In the genomic region with DNA sequence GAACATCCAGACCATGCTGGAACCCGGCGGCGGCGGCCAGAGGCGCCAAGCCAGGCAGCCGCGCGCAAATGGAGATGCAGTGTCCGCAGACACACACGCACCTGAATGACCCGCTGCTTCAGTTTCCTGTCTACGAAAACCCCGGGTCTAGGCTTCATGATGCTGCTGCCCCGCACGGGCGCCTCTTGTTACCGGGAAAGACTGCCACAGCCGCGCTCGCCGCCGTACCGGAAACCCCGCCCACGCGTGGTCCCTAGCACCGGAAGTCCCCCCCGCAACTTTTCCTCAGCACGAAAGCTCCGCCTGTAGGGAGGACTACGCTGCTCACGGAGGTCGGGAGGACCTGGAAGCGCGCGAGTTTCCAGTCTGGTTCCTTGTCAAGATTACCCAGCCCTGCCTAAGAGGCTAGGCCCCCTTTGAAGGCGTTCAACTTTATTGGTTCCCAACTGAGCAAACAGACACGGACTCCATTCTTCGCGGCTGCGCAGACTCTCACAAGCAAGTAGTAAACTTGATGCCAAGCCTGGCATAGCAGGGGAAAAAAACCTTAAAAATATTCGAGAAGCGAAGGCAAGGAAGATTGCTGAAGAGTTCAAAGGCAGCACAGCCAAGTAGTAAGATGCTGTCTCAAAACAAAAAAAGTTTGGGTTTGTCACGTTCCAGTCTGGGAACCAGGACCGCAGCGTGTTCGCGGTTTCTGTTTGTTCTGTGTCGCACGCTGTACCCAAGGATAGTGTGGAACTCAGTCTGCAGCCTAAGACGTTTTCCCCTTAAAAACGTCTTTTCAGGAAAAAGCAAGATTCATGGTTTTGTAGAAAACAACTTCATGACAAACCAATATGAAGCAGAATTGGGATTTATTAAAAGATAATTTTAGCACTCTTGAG, we compare ENCODE assay signal across 7 mouse cellular contexts. TPM values are rescaled to one million over a fixed set of nuclear protein-coding genes. Genes with fewer than 3 reads are reported as not detected.
DNase-seq lines count a peak whose midpoint lies in the region; ATAC-seq and TF ChIP-seq lines count a peak whose summit lies in the region.

Nvl (minus strand) TSS at position 255 of the 887 bp plus-strand sequence.
Cnih4 (plus strand) TSS at position 744 of the 887 bp plus-strand sequence.

- WGBS in embryonic facial prominence, embryonic 10.5 days, result under 1% methylated on average over 52 of the region's 52 CpGs
- WGBS in intestine, postnatal 0 days, result under 1% methylated on average over 52 of the region's 52 CpGs
- WGBS in midbrain, embryonic 12.5 days, result under 1% methylated on average over 52 of the region's 52 CpGs
- under 1% methylated on average over 52 of the region's 52 CpGs for WGBS in small intestine, adult 2 months

- H3K27ac ChIP-seq in embryonic facial prominence, embryonic 10.5 days (replicated peaks), result peak within 1 kb of the TSS; percentile 88
- H3K27ac ChIP-seq in intestine, postnatal 0 days (ENCODE audit: low read depth, low read length), result peak within 1 kb of the TSS; percentile 90
- H3K27ac ChIP-seq in midbrain, embryonic 12.5 days (replicated peaks), result peak within 1 kb of the TSS; percentile 75
- H3K27ac ChIP-seq in small intestine, adult 2 months (ENCODE audit: insufficient read depth, low read depth, low read length), result peak within 1 kb of the TSS; percentile 83

- peak; percentile 95 for DNase-seq in adrenal gland, postnatal 10 days
- DNase-seq in embryonic facial prominence, embryonic 10.5 days (ENCODE audit: low spot score), result peak; percentile 96
- DNase-seq in gonadal fat pad, adult 2 months (ENCODE audit: low read depth), result peak; percentile 76
- DNase-seq in left cerebral cortex, postnatal 4 days, result peak; percentile 93

- TF ChIP-seq POLR2A in small intestine, adult 2 months (IDR thresholded peaks at IDR 0.05; ENCODE audit: low read depth, low read length), result no peak

- H3K9me3 ChIP-seq in embryonic facial prominence, embryonic 10.5 days, result no peaks in the 10 kb centered on the region
- H3K9me3 ChIP-seq in intestine, postnatal 0 days (ENCODE audit: control insufficient read depth), result no peaks in the 10 kb centered on the region
- no peaks in the 10 kb centered on the region for H3K9me3 ChIP-seq in midbrain, embryonic 12.5 days

- H3K27me3 ChIP-seq in embryonic facial prominence, embryonic 10.5 days (replicated peaks; ENCODE audit: low read depth, poor library complexity, severe bottlenecking), result no peaks in the 10 kb centered on the region
- no peaks in the 10 kb centered on the region for H3K27me3 ChIP-seq in intestine, postnatal 0 days (replicated peaks; ENCODE audit: control insufficient read depth, insufficient read depth, low read length)
- H3K27me3 ChIP-seq in midbrain, embryonic 12.5 days, result no peaks in the 10 kb centered on the region
- H3K27me3 ChIP-seq in small intestine, adult 2 months (ENCODE audit: control insufficient read depth, insufficient read depth, low read length), result no peaks in the 10 kb centered on the region

- ATAC-seq in intestine, postnatal 0 days, result peak; percentile 94
- peak; percentile 100 for ATAC-seq in midbrain, embryonic 12.5 days (ENCODE audit: low FRiP score, low read depth)

- TF ChIP-seq CTCF in intestine, postnatal 0 days (IDR thresholded peaks at IDR 0.05; ENCODE audit: low read depth), result peak; percentile 26; the same call in 1 of the 2 replicates
- TF ChIP-seq CTCF in small intestine, adult 2 months (IDR thresholded peaks at IDR 0.05; ENCODE audit: extremely low read depth, insufficient read length, insufficient replicate concordance, low read depth, low read length), result no peak

- H3K9ac ChIP-seq in intestine, postnatal 0 days (ENCODE audit: low read depth, low read length), result peak within 1 kb of the TSS; percentile 64
- peak within 1 kb of the TSS; percentile 73 for H3K9ac ChIP-seq in midbrain, embryonic 12.5 days (replicated peaks)

- peaks cover 30% of the 10 kb centered on the region for H3K36me3 ChIP-seq in embryonic facial prominence, embryonic 10.5 days (replicated peaks)
- H3K36me3 ChIP-seq in intestine, postnatal 0 days (ENCODE audit: control insufficient read depth, insufficient read depth), result peaks cover 12% of the 10 kb centered on the region
- H3K36me3 ChIP-seq in midbrain, embryonic 12.5 days, result peaks cover 18% of the 10 kb centered on the region
- H3K36me3 ChIP-seq in small intestine, adult 2 months (ENCODE audit: control insufficient read depth, insufficient read depth, low read length), result peaks cover 12% of the 10 kb centered on the region

- peaks cover 24% of the 10 kb centered on the region for H3K4me1 ChIP-seq in embryonic facial prominence, embryonic 10.5 days
- 0 out of 2 replicates have a peak, but pooled peaks cover 3% of the 10 kb centered on the region for H3K4me1 ChIP-seq in intestine, postnatal 0 days (replicated peaks; ENCODE audit: control insufficient read depth, insufficient read depth, low read length)
- H3K4me1 ChIP-seq in midbrain, embryonic 12.5 days, result peaks cover 26% of the 10 kb centered on the region
- no peaks in the 10 kb centered on the region; the same call in 1 of the 2 replicates for H3K4me1 ChIP-seq in small intestine, adult 2 months (ENCODE audit: control insufficient read depth, insufficient read depth, insufficient read length, low read length)

- peak within 1 kb of the TSS; percentile 79 for H3K4me3 ChIP-seq in embryonic facial prominence, embryonic 10.5 days
- H3K4me3 ChIP-seq in intestine, postnatal 0 days (ENCODE audit: low read depth, low read length), result peak within 1 kb of the TSS; percentile 88
- H3K4me3 ChIP-seq in midbrain, embryonic 12.5 days, result peak within 1 kb of the TSS; percentile 83
- peak within 1 kb of the TSS; percentile 92 for H3K4me3 ChIP-seq in small intestine, adult 2 months (ENCODE audit: low read depth, low read length)

- H3K4me2 ChIP-seq in intestine, postnatal 0 days (replicated peaks; ENCODE audit: low read depth), result peak within 1 kb of the TSS; percentile 79
- H3K4me2 ChIP-seq in midbrain, embryonic 12.5 days (replicated peaks), result peak within 1 kb of the TSS; percentile 72

- intact Hi-C loops in left cerebral cortex, postnatal 4 days (cut with DNase I), result no loop called here

RNA-seq across cellular contexts. Expression of gene Nvl, which starts in this region (rescaled TPM):
- total RNA-seq in adrenal gland, postnatal 10 days (2021), result 10 to 100 TPM; 14.4 to 20.6 TPM
- 45.2 and 49.5 TPM in 2 replicates for polyA plus RNA-seq in embryonic facial prominence, embryonic 10.5 days (2016; fragmentation: Nextera tagmentation; extraction: Ambion mirVana)
- polyA plus RNA-seq in gonadal fat pad, adult 2 months (2012; rRNA removed), result 9.4 and 13.2 TPM in 2 replicates
- 7.3 and 8.5 TPM in 2 replicates for polyA plus RNA-seq in intestine, postnatal 0 days (2015; fragmentation: Nextera tagmentation; extraction: Ambion mirVana)
- 10 to 100 TPM; 41.0 to 41.1 TPM for total RNA-seq in left cerebral cortex, postnatal 4 days (2021)
- polyA plus RNA-seq in midbrain, embryonic 12.5 days (2016; fragmentation: Nextera tagmentation; extraction: Ambion mirVana), result 43.3 and 46.9 TPM in 2 replicates
- 2.4 and 3.4 TPM in 2 replicates for polyA plus RNA-seq in small intestine, adult 2 months (2012; rRNA removed)

RNA-seq across cellular contexts. Expression of gene Cnih4, which starts in this region (rescaled TPM):
- total RNA-seq in adrenal gland, postnatal 10 days (2021), result 10 to 100 TPM; 38.1 to 40.9 TPM
- polyA plus RNA-seq in embryonic facial prominence, embryonic 10.5 days (2016; fragmentation: Nextera tagmentation; extraction: Ambion mirVana), result 111 and 121 TPM in 2 replicates
- polyA plus RNA-seq in gonadal fat pad, adult 2 months (2012; rRNA removed), result 14.7 and 17.2 TPM in 2 replicates
- 107 and 120 TPM in 2 replicates for polyA plus RNA-seq in intestine, postnatal 0 days (2015; fragmentation: Nextera tagmentation; extraction: Ambion mirVana)
- 10 to 100 TPM; 22.7 to 23.1 TPM for total RNA-seq in left cerebral cortex, postnatal 4 days (2021)
- 78.7 and 85.2 TPM in 2 replicates for polyA plus RNA-seq in midbrain, embryonic 12.5 days (2016; fragmentation: Nextera tagmentation; extraction: Ambion mirVana)
- 9.2 and 19.6 TPM in 2 replicates for polyA plus RNA-seq in small intestine, adult 2 months (2012; rRNA removed)

Comparison
In these comparisons a context has a peak if more than half of its experiments do, and no peak if none do; other contexts are left out.
1. Peak in every context shown above with its lines: DNase-seq, ATAC-seq, H3K4me3 ChIP-seq and H3K27ac ChIP-seq.